Mouse (Mus musculus): ENCODE data around the gene Clba1. TPM values are rescaled to one million over a fixed set of nuclear protein-coding genes. Genes with fewer than 3 reads are reported as not detected.
A peak's percentile ranks its signal among the peaks of the same experiment; 100 is the strongest.
"Not testable (repeated sequence)": the region's sequence is repeated elsewhere in the genome, so short reads cannot be mapped to it uniquely, and the experiment has no call there.

Clba1 gene
- total and polyA plus RNA-seq, 2 experiments from 2014 or later = 16.9 to 21.0 TPM

GRCm38 (mm10) chr12:112814682-112815470, 6.1 kb downstream of the Clba1 start:
- Histone ChIP-seq H3K4me1 (ENCODE audit: insufficient read depth, low read length) (0 out of 2 replicates have a peak, but pooled peaks cover 5% of the 10 kb centered on the region), H3K9me3 (ENCODE audit: low read length) (no peaks in the 10 kb centered on the region), H3K9ac (replicated peaks; ENCODE audit: low read length) (no peak overlapping the region), H3K27ac (no peak overlapping the region), H3K4me2 (ENCODE audit: low read depth, low read length) (no peak overlapping the region), H3K4me3 (ENCODE audit: low read length) (no peak overlapping the region), H3K27me3 (ENCODE audit: insufficient read depth, low read length) (no peaks in the 10 kb centered on the region), H3K36me3 (ENCODE audit: insufficient read depth, low read length) (peaks cover 23% of the 10 kb centered on the region)
- TF ChIP-seq CTCF (IDR thresholded peaks at IDR 0.05; ENCODE audit: low read depth) = no peak
- DNase-seq (ENCODE audit: low spot score) (no peak), ATAC-seq (no peak)
- WGBS = 76% methylated on average over 14 of the region's 14 CpGs

DNA sequence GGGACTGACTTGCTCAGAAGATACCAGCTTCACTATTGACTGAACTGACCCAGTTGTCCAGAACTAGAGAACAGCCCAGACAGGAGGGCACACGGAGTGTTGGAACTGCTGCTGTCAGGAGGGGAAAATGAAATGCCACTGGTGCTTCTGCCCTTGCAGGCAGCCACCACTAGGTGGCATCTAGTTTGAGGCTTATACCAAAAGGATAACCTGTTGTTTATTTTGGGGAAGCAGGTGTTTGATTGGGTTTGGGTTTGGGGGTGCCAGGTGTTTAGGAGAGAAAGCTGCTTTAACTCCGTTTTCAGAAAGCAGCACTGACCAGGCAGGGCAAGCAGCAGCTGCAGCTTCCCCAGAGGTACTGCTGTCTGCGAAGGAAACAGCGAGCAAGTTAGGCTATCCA, 7.6 kb downstream of the Clba1 start:
- peak; percentile 93 for TF ChIP-seq CTCF (IDR thresholded peaks at IDR 0.05; ENCODE audit: low read depth)
- DNase-seq (ENCODE audit: low spot score) (peak; percentile 75), ATAC-seq (0 out of 2 replicates have a peak, but pooled peaks have one; percentile 27)
- no peak overlapping the region for H3K4me2 ChIP-seq (ENCODE audit: low read depth, low read length)
- H3K36me3 ChIP-seq (ENCODE audit: insufficient read depth, low read length) = peaks cover 34% of the 10 kb centered on the region
- H3K27me3 ChIP-seq (ENCODE audit: insufficient read depth, low read length) = no peaks in the 10 kb centered on the region
- no peak overlapping the region for H3K4me3 ChIP-seq (ENCODE audit: low read length)
- H3K4me1 ChIP-seq (ENCODE audit: insufficient read depth, low read length) = no peaks in the 10 kb centered on the region
- H3K27ac ChIP-seq = no peak overlapping the region
- H3K9me3 ChIP-seq (ENCODE audit: low read length) = no peaks in the 10 kb centered on the region
- whole genome bisulfite sequencing = 43% methylated on average over 4 of the region's 4 CpGs
- H3K9ac ChIP-seq (replicated peaks; ENCODE audit: low read length) = no peak overlapping the region

- not testable (repeated sequence) for ATAC-seq; DNase-seq (ENCODE audit: low spot score); H3K27ac ChIP-seq; H3K4me1 ChIP-seq (ENCODE audit: insufficient read depth, low read length); H3K27me3 ChIP-seq (ENCODE audit: insufficient read depth, low read length); H3K9ac ChIP-seq (replicated peaks; ENCODE audit: low read length); H3K9me3 ChIP-seq (ENCODE audit: low read length); H3K4me3 ChIP-seq (ENCODE audit: low read length); H3K4me2 ChIP-seq (ENCODE audit: low read depth, low read length)
- peaks cover 40% of the 10 kb centered on the region for H3K36me3 ChIP-seq (ENCODE audit: insufficient read depth, low read length)
- 82% methylated on average over 7 of the region's 7 CpGs for WGBS
Measured at GRCm38 (mm10) chr12:112816866-112817265, 8.1 kb downstream of the Clba1 start.

- Histone ChIP-seq H3K27ac (no peak overlapping the region), H3K4me1 (ENCODE audit: insufficient read depth, low read length) (no peaks in the 10 kb centered on the region), H3K9ac (replicated peaks; ENCODE audit: low read length) (no peak overlapping the region), H3K9me3 (ENCODE audit: low read length) (no peaks in the 10 kb centered on the region), H3K36me3 (ENCODE audit: insufficient read depth, low read length) (peaks cover 38% of the 10 kb centered on the region), H3K4me2 (ENCODE audit: low read depth, low read length) (no peak overlapping the region), H3K27me3 (ENCODE audit: insufficient read depth, low read length) (no peaks in the 10 kb centered on the region), H3K4me3 (ENCODE audit: low read length) (no peak overlapping the region)
- ATAC-seq = no peak
- TF ChIP-seq CTCF (IDR thresholded peaks at IDR 0.05; ENCODE audit: low read depth) = no peak
- 90% methylated on average over 8 of the region's 8 CpGs for WGBS
- DNase-seq (ENCODE audit: low spot score) = no peak
Measured at GRCm38 (mm10) chr12:112819057-112819662, 10.4 kb downstream of the Clba1 start.

DNA sequence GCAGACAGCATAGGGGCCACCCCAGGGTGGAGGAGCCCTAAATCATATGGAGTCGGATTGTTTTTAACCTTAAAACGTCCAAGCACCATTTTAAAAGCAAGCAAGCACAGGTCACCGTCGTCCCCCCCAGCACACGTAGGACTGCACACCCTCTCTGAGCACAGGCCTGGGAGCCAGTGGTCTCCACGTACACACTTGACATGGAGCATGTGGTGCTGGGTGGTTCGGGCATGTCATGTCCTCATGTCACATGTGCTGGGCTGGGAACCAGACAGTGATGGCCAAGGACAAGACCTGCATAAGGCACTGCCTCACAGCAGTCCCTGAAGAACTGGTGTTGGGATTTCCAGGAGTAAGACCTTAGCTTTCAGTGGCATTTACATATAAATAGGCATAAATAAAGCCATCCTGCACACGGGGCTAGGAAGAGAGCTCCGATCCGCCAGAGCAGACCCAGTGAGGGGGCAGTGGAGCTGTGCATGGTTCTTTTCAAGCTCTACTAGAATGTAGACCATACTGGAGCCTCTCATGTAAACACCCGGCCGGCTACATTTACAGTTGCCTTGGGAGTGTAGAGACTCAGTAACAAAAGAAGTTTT, 11.8 kb downstream of the Clba1 start:
- no peak for DNase-seq (ENCODE audit: low spot score)
- Histone ChIP-seq H3K9me3 (ENCODE audit: low read length) (no peaks in the 10 kb centered on the region), H3K27me3 (ENCODE audit: insufficient read depth, low read length) (no peaks in the 10 kb centered on the region), H3K9ac (replicated peaks; ENCODE audit: low read length) (no peak overlapping the region), H3K4me3 (ENCODE audit: low read length) (no peak overlapping the region), H3K4me1 (ENCODE audit: insufficient read depth, low read length) (no peaks in the 10 kb centered on the region), H3K4me2 (ENCODE audit: low read depth, low read length) (no peak overlapping the region), H3K36me3 (ENCODE audit: insufficient read depth, low read length) (peaks cover 29% of the 10 kb centered on the region), H3K27ac (no peak overlapping the region)
- TF ChIP-seq CTCF (IDR thresholded peaks at IDR 0.05; ENCODE audit: low read depth) = no peak
- WGBS = 72% methylated on average over 12 of the region's 12 CpGs
- no peak for ATAC-seq

DNA sequence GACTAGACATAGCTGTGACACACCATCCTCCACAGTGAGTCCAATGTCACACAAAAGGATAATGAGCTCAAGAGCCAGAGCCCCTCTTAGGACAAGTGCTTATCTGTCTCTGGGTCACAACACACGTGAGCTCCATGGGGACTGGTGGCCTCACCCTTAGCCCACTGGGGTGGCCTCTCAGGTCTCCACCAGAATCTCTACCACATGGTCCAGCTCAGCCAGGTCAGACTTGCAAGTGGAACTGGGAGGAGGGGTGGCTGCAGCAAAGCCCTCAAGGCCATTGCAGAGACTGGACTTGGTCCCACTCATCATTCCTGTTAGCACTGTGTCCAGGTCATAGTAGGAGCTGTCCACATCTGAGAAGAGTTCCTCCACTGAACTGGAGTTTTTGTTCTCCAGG, 12.5 kb downstream of the Clba1 start:
- no peak for TF ChIP-seq CTCF (IDR thresholded peaks at IDR 0.05; ENCODE audit: low read depth)
- DNase-seq (ENCODE audit: low spot score) (no peak), ATAC-seq (no peak)
- Histone ChIP-seq H3K36me3 (ENCODE audit: insufficient read depth, low read length) (peaks cover 29% of the 10 kb centered on the region), H3K4me1 (ENCODE audit: insufficient read depth, low read length) (no peaks in the 10 kb centered on the region), H3K9me3 (ENCODE audit: low read length) (no peaks in the 10 kb centered on the region), H3K9ac (replicated peaks; ENCODE audit: low read length) (no peak overlapping the region), H3K27ac (no peak overlapping the region), H3K27me3 (ENCODE audit: insufficient read depth, low read length) (no peaks in the 10 kb centered on the region), H3K4me2 (ENCODE audit: low read depth, low read length) (no peak overlapping the region), H3K4me3 (ENCODE audit: low read length) (no peak overlapping the region)
- WGBS = 55% methylated on average over 1 of the region's 1 CpGs

All from hindbrain, postnatal 0 days (tissue).